In genomic region chr13:56749377-56749776, GRCm38 (mm10) we compare ENCODE assay signal across 13 mouse cellular contexts. TPM values are rescaled to one million over a fixed set of nuclear protein-coding genes. Genes with fewer than 3 reads are reported as not detected.
"Had no signal": no experiment of that assay in that cellular context is flagged by ENCODE, and none has a peak within 500 bp of the region (broad histone marks: within the 10 kb centered on the region; RNA-seq: fewer than 3 reads in every experiment).

No protein-coding gene starts in this region.

- DNase-seq: kidney, adult 8-10 months; kidney, postnatal 25 days; retina, postnatal 1 day; thymus, postnatal 36 days had no signal

- H3K9me3 ChIP-seq: hindbrain, embryonic 15.5 days; limb, embryonic 15.5 days; liver, embryonic 12.5 days; midbrain, embryonic 12.5 days; neural tube, embryonic 13.5 days had no signal

- H3K36me3 ChIP-seq: hindbrain, embryonic 15.5 days; limb, embryonic 15.5 days; liver, embryonic 12.5 days; neural tube, embryonic 13.5 days had no signal

- H3K4me3 ChIP-seq: hindbrain, embryonic 15.5 days; limb, embryonic 15.5 days; liver, embryonic 12.5 days; midbrain, embryonic 12.5 days; neural tube, embryonic 13.5 days had no signal

- H3K27ac ChIP-seq: hindbrain, embryonic 15.5 days; limb, embryonic 15.5 days; liver, embryonic 12.5 days; midbrain, embryonic 12.5 days; neural tube, embryonic 13.5 days had no signal

- H3K9ac ChIP-seq: hindbrain, embryonic 15.5 days; limb, embryonic 15.5 days; liver, embryonic 12.5 days; midbrain, embryonic 12.5 days; neural tube, embryonic 13.5 days had no signal

- H3K4me2 ChIP-seq: hindbrain, embryonic 15.5 days; limb, embryonic 15.5 days; liver, embryonic 12.5 days; midbrain, embryonic 12.5 days; neural tube, embryonic 13.5 days had no signal

- ATAC-seq: intestine, embryonic 16.5 days; liver, embryonic 12.5 days; midbrain, embryonic 16.5 days had no signal

RNA-seq across cellular contexts. Expression of gene Gm45623, which starts 4.2 kb away (rescaled TPM):
- polyA plus RNA-seq: limb, embryonic 11.5 days; liver, embryonic 12.5 days; liver, embryonic 16.5 days had no signal
